In genomic region chr11:20445903-20446264, GRCm38 (mm10) we compare ENCODE assay signal across 8 mouse cellular contexts.
DNase-seq lines count a peak whose midpoint lies in the region; ATAC-seq and TF ChIP-seq lines count a peak whose summit lies in the region.

No protein-coding gene starts in this region.

- POLR2A ChIA-PET in Patski (lab: Charles Lee): no interaction called here

- ATAC-seq in Patski: peak; percentile 86
- peak; percentile 98 for ATAC-seq in frontal cortex, adult (ENCODE audit: low TSS enrichment)
- ATAC-seq in hindbrain, embryonic 14.5 days (ENCODE audit: low FRiP score): peak; percentile 82
- ATAC-seq in megakaryocyte progenitor cell, adult 5-6 weeks (replicated peaks; ENCODE audit: poor library complexity): peak; percentile 98

- H3K4me1 ChIP-seq in hindbrain, embryonic 14.5 days (replicated peaks; ENCODE audit: control insufficient read depth, insufficient read depth, low read length): peaks cover 11% of the 10 kb centered on the region

- no peaks in the 10 kb centered on the region for H3K36me3 ChIP-seq in hindbrain, embryonic 14.5 days (replicated peaks; ENCODE audit: control insufficient read depth, insufficient read depth)

- no peak overlapping the region for H3K27ac ChIP-seq in hindbrain, embryonic 14.5 days

- in situ Hi-C loops in Patski (cut with MboI; ENCODE audit: low pct_unique_long_range_greater_than_20kb): no loop called here

- H3K9me3 ChIP-seq in hindbrain, embryonic 14.5 days (ENCODE audit: control insufficient read depth, low read length): no peaks in the 10 kb centered on the region

- H3K9ac ChIP-seq in hindbrain, embryonic 14.5 days: peak overlapping the region; percentile 51

- WGBS in hindbrain, embryonic 14.5 days: 3% methylated on average over 6 of the region's 6 CpGs

- H3K4me3 ChIP-seq in hindbrain, embryonic 14.5 days (replicated peaks; ENCODE audit: low read length): peak overlapping the region; percentile 18

- DNase-seq in Patski (ENCODE audit: low read depth, low spot score): no peak
- peak; percentile 44 for DNase-seq in cerebellum, adult 8-10 months
- peak; percentile 83 for DNase-seq in hindbrain, embryonic 14.5 days (ENCODE audit: low spot score)
- peak; percentile 58 to 66 for DNase-seq in left cerebral cortex, postnatal 14 days (ENCODE audit: low spot score in 2 of 2)
- peak; percentile 53 to 81 for DNase-seq in right cerebral cortex, postnatal 10 days (ENCODE audit: low spot score in 2 of 2)
- DNase-seq in urinary bladder, postnatal 4 days (ENCODE audit: low spot score in 2 of 2): peak; percentile 45 to 80

- peak overlapping the region; percentile 52 for H3K4me2 ChIP-seq in hindbrain, embryonic 14.5 days (replicated peaks)

- no peaks in the 10 kb centered on the region for H3K27me3 ChIP-seq in Patski
- H3K27me3 ChIP-seq in hindbrain, embryonic 14.5 days (ENCODE audit: control insufficient read depth, insufficient read depth, low read length): no peaks in the 10 kb centered on the region

- CTCF ChIA-PET in Patski (lab: Charles Lee): interaction anchor here (0.8 to 1.8 kb wide), 6 partner anchors 12 to 297 kb away, joined by 3 to 14 read pairs (median 3); no protein-coding TSS in a partner anchor

- intact Hi-C loops in left cerebral cortex, postnatal 14 days (cut with DNase I): no loop called here

- peak; percentile 82 for TF ChIP-seq CTCF in Patski (IDR thresholded peaks at IDR 0.05)
